Mouse (Mus musculus) myocyte (in vitro differentiated cells): ENCODE measurements at regions not wholly inside any gene's neighbourhood (a gene's known extent, or its start where the extent isn't known, plus 50 kb on each side); places are given as distances from the start of the nearest gene placed in this dataset.

Experiments
- CEBPB ChIP-seq: IDR thresholded peaks from 2 replicates; pipeline ENCODE4 v1.6.1; 2011; ENCODE audit warnings: mild to moderate bottlenecking, moderate library complexity; ENCODE audit not compliant: poor library complexity, insufficient read depth, severe bottlenecking
- E2F4 ChIP-seq: IDR thresholded peaks from one replicate; pipeline ENCODE4 v1.6.1; 2011; ENCODE audit warnings: mild to moderate bottlenecking, control low read depth, moderate library complexity; ENCODE audit not compliant: insufficient read depth
- MAX ChIP-seq: IDR thresholded peaks from one replicate; pipeline ENCODE4 v1.6.1; 2011; ENCODE audit warnings: low read depth, mild to moderate bottlenecking, control low read depth
- MYOG ChIP-seq, 3 experiments: IDR thresholded peaks; one replicate each; pipeline ENCODE4 v1.6.1; 2011; ENCODE audit warnings: control low read depth in 2 of 3, low read depth in 2 of 3, mild to moderate bottlenecking in 2 of 3; ENCODE audit not compliant: insufficient read length in 2 of 3, control insufficient read depth in 1 of 3, insufficient read depth in 1 of 3
- POLR2A ChIP-seq: IDR thresholded peaks from one replicate; pipeline ENCODE4 v1.6.1; 2011; ENCODE audit warnings: low read depth, mild to moderate bottlenecking, control low read depth, moderate library complexity; ENCODE audit not compliant: insufficient read length
- POLR2AphosphoS2 ChIP-seq: IDR thresholded peaks from one replicate; pipeline ENCODE4 v1.6.1; 2011; ENCODE audit warnings: low read depth, control low read depth; ENCODE audit not compliant: insufficient read length
- REST ChIP-seq: IDR thresholded peaks from one replicate; pipeline ENCODE4 v1.6.1; 2011; ENCODE audit warnings: mild to moderate bottlenecking, control low read depth, moderate library complexity; ENCODE audit not compliant: insufficient read depth, insufficient read length
- SRF ChIP-seq: IDR thresholded peaks from one replicate; pipeline ENCODE4 v1.6.1; 2011; ENCODE audit warnings: low read depth; ENCODE audit not compliant: control insufficient read depth, insufficient read length
- TCF12 ChIP-seq: IDR thresholded peaks from one replicate; pipeline ENCODE4 v1.6.1; 2011; ENCODE audit warnings: mild to moderate bottlenecking, control low read depth; ENCODE audit not compliant: poor library complexity, insufficient read depth, severe bottlenecking
- TCF3 ChIP-seq: IDR thresholded peaks from one replicate; pipeline ENCODE4 v1.6.1; 2011; ENCODE audit warnings: low read depth, control low read depth; ENCODE audit not compliant: insufficient read length
- USF1 ChIP-seq: IDR thresholded peaks from one replicate; pipeline ENCODE4 v1.6.1; 2011; ENCODE audit warnings: low read depth, mild to moderate bottlenecking, control low read depth, moderate library complexity

DNA sequence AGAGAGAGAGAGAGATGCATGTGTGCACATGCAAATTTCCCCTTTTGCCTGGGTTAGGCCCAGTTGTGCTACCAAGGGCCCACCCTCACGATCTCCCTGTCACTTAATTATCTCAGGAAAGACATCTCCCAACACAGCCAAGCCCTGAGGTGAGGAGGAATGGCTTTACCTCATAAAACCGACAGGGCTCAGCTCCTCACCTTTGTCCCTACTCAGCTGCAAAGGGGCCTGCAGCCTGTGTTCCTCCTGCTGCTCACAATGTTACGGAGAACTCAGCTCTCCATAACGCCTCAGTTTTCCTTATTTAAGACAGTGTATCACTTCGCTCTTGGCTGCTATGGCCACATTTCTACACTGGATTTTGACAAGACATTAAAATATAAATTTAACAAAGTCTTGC is 133.8 kb upstream of the Lrig3 start:
- TF ChIP-seq POLR2A (no peak), POLR2AphosphoS2 (no peak), TCF12 (no peak), MYOG (IDR thresholded peaks at IDR 0.05; ENCODE audit: control insufficient read depth in 1 of 3, insufficient read depth in 1 of 3, insufficient read length in 2 of 3, low read depth in 2 of 3) (no peak), MAX (no peak), E2F4 (no peak), USF1 (no peak), CEBPB (no peak), SRF (no peak), TCF3 (no peak), REST (no peak)
